Mouse (Mus musculus): ENCODE measurements at regions not wholly inside any gene's neighbourhood (a gene's known extent, or its start where the extent isn't known, plus 50 kb on each side); places are given as distances from the start of the nearest gene placed in this dataset.

DNA sequence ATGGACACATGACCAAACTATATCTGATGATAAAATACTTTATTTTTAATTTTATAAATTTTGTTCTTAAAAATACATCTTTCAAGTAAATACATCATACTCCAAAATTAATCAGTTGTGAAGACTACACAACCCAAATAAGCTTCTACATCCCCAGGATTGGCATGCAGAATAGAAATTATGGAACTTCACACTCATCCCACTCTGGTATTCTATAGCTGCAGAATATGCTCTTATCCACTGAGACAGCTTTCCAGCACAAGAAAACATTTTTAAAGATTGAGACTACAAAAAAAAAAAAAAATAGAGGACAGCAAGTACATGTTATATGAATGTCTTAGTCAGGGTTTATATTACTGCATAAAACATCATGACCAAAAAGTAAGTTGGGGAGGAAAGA lies 94.4 kb downstream of the Gm11232 start:
- Histone ChIP-seq H3K27me3 (ENCODE audit: control insufficient read depth) (no peaks in the 10 kb centered on the region), H3K4me3 (replicated peaks) (no peak overlapping the region), H3K36me3 (ENCODE audit: control insufficient read depth) (no peaks in the 10 kb centered on the region), H3K9me3 (ENCODE audit: control insufficient read depth, low read length) (no peaks in the 10 kb centered on the region), H3K4me1 (ENCODE audit: control insufficient read depth) (no peaks in the 10 kb centered on the region)
- no peak for TF ChIP-seq TAL1 (IDR thresholded peaks at IDR 0.05; ENCODE audit: low read length)
- no peak for TF ChIP-seq GATA1 (IDR thresholded peaks at IDR 0.05; ENCODE audit: low read length)

DNA sequence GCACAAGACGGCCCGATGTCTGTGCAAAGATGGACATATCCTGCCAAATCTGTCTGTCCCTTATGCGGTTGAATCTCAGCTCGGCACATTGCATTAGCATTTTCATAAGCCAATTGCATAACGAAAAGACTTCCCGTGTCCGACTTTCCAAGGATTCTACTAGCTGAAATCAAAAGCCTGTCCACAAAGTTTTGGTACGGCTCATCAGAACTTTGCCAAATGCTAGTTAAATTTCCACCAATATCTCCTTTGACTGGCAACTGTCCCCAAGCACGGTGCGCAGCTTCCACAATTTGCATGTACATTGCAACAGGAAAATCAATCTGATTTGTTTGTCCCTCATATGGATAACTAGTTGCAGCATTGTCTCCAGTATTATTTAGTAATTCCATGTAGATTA lies 117.2 kb downstream of the Gm11232 start:
- no peaks in the 10 kb centered on the region for H3K36me3 ChIP-seq (ENCODE audit: control insufficient read depth)
- peaks cover 15% of the 10 kb centered on the region for H3K9me3 ChIP-seq (ENCODE audit: control insufficient read depth, low read length)
- TF ChIP-seq TAL1 (IDR thresholded peaks at IDR 0.05; ENCODE audit: low read length): no peak
- no peak for TF ChIP-seq GATA1 (IDR thresholded peaks at IDR 0.05; ENCODE audit: low read length)
- no peak overlapping the region for H3K4me3 ChIP-seq (replicated peaks)
- no peaks in the 10 kb centered on the region for H3K27me3 ChIP-seq (ENCODE audit: control insufficient read depth)
- no peaks in the 10 kb centered on the region for H3K4me1 ChIP-seq (ENCODE audit: control insufficient read depth)

DNA sequence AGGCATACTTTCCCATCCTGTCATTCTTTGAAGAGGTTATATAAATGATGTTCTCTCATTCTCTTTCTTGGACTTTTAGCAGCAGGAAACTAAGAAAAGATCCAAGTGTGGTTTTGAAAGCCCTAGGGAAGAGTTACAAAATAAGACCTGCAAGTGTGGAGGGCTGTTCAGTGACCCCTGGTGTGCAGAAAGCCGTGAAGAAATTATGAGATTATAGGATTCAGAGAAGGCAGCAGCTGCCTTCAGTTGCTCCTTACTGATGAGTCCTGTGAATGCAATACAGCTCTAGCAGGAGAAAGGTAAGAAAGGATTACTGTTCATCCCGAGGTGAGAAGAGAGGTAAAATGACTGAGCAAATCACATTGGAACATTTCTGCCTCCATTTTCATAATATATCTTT lies 130.7 kb downstream of the Gm11232 start:
- H3K36me3 ChIP-seq (ENCODE audit: control insufficient read depth): no peaks in the 10 kb centered on the region
- H3K4me1 ChIP-seq (ENCODE audit: control insufficient read depth): no peaks in the 10 kb centered on the region
- H3K4me3 ChIP-seq (replicated peaks): no peak overlapping the region
- no peaks in the 10 kb centered on the region for H3K27me3 ChIP-seq (ENCODE audit: control insufficient read depth)
- H3K9me3 ChIP-seq (ENCODE audit: control insufficient read depth, low read length): 0 out of 2 replicates have a peak, but pooled peaks cover 2% of the 10 kb centered on the region
- TF ChIP-seq TAL1 (IDR thresholded peaks at IDR 0.05; ENCODE audit: low read length) (no peak), GATA1 (IDR thresholded peaks at IDR 0.05; ENCODE audit: low read length) (no peak)

DNA sequence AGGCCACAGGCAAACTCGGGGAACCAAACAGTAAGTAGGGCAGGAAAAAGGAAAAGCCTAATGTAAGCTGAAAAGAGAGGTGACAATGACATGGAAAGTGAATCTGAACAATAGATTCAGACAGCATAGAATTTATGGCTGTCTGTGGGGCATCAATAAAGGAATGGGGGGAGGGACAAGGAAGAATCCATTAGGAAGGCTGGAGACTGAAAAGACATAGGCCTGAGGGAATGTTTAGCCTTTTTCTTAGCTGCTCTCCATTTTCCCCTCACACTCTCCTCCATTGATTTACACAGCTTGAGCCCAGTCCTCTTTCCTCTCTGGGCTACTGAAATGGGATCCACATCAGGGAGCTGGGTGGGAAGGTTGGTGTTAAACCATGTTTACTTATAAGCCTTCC lies 131.1 kb downstream of the Gm11232 start:
- Histone ChIP-seq H3K27me3 (ENCODE audit: control insufficient read depth) (no peaks in the 10 kb centered on the region), H3K4me3 (replicated peaks) (no peak overlapping the region), H3K36me3 (ENCODE audit: control insufficient read depth) (no peaks in the 10 kb centered on the region), H3K9me3 (ENCODE audit: control insufficient read depth, low read length) (0 out of 2 replicates have a peak, but pooled peaks cover 2% of the 10 kb centered on the region), H3K4me1 (ENCODE audit: control insufficient read depth) (no peaks in the 10 kb centered on the region)
- TF ChIP-seq GATA1 (IDR thresholded peaks at IDR 0.05; ENCODE audit: low read length) (no peak), TAL1 (IDR thresholded peaks at IDR 0.05; ENCODE audit: low read length) (no peak)

DNA sequence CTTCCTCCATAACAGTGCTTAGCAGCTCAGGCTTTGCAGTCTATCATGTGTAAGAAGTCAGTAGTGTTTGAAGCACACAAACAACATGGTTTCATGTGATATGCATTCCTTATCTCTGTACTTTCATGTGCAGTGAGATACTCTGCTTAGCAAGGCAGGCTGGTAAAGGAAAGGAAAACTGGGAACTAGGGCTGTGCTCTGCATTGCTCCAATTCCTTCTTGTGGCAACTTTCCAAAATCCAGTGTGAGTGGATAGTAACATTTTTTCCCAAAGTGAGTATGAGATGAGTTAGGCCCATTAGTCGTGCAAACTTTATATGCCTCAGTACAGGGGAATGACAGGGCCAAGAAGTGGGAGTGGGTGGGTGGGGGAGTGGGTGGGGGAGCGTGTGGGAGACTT lies 133.0 kb downstream of the Gm11232 start:
- Histone ChIP-seq H3K9me3 (ENCODE audit: control insufficient read depth, low read length) (0 out of 2 replicates have a peak, but pooled peaks cover 2% of the 10 kb centered on the region), H3K27me3 (ENCODE audit: control insufficient read depth) (no peaks in the 10 kb centered on the region), H3K4me1 (ENCODE audit: control insufficient read depth) (no peaks in the 10 kb centered on the region), H3K4me3 (replicated peaks) (no peak overlapping the region), H3K36me3 (ENCODE audit: control insufficient read depth) (no peaks in the 10 kb centered on the region)
- no peak for TF ChIP-seq GATA1 (IDR thresholded peaks at IDR 0.05; ENCODE audit: low read length)
- no peak for TF ChIP-seq TAL1 (IDR thresholded peaks at IDR 0.05; ENCODE audit: low read length)

DNA sequence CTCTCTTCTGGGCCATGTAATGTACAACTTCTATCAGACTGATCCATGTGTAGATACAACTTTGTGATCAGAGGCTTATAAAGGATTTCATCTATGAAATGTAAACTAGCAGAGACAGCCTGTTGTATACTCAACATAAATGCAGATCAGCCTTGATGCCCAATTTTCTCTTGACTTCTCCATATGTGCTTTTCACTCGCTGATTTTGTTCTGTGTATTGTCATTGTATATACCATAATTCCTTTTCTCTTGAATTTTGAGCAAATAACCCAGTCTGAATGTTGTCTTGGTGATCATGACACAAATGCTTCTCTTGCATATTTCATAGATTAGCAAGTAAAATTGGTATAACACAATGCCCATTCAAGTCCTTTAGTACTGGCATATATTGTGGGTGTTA lies 144.0 kb downstream of the Gm11232 start:
- TF ChIP-seq GATA1 (IDR thresholded peaks at IDR 0.05; ENCODE audit: low read length): no peak
- no peak for TF ChIP-seq TAL1 (IDR thresholded peaks at IDR 0.05; ENCODE audit: low read length)
- Histone ChIP-seq H3K9me3 (ENCODE audit: control insufficient read depth, low read length) (peaks cover 5% of the 10 kb centered on the region), H3K36me3 (ENCODE audit: control insufficient read depth) (no peaks in the 10 kb centered on the region), H3K27me3 (ENCODE audit: control insufficient read depth) (no peaks in the 10 kb centered on the region), H3K4me3 (replicated peaks) (no peak overlapping the region), H3K4me1 (ENCODE audit: control insufficient read depth) (no peaks in the 10 kb centered on the region)

DNA sequence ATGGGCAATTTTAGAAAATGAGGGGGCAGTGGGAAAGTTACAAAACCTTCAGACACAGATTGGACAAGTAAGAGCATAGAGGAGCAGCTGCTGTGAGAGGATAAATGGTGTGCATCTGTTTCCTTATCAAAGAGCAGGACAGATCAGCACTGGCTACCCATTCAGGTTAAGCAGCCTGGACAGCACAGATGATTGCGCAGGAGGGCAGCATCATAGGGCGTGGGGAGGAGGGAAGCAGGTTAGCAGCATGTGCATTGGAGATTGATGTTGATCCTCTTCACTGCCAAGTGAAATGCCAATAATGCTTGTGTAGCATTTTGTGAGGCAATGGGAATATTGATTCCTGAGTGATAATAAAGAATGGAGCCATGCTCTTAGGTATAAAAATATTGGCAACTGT lies 171.9 kb downstream of the Gm11232 start:
- no peak for TF ChIP-seq TAL1 (IDR thresholded peaks at IDR 0.05; ENCODE audit: low read length)
- no peak for TF ChIP-seq GATA1 (IDR thresholded peaks at IDR 0.05; ENCODE audit: low read length)
- no peaks in the 10 kb centered on the region for H3K4me1 ChIP-seq (ENCODE audit: control insufficient read depth)
- no peak overlapping the region for H3K4me3 ChIP-seq (replicated peaks)
- H3K9me3 ChIP-seq (ENCODE audit: control insufficient read depth, low read length): no peaks in the 10 kb centered on the region; the same call in 1 of the 2 replicates
- H3K36me3 ChIP-seq (ENCODE audit: control insufficient read depth): no peaks in the 10 kb centered on the region
- no peaks in the 10 kb centered on the region for H3K27me3 ChIP-seq (ENCODE audit: control insufficient read depth)

DNA sequence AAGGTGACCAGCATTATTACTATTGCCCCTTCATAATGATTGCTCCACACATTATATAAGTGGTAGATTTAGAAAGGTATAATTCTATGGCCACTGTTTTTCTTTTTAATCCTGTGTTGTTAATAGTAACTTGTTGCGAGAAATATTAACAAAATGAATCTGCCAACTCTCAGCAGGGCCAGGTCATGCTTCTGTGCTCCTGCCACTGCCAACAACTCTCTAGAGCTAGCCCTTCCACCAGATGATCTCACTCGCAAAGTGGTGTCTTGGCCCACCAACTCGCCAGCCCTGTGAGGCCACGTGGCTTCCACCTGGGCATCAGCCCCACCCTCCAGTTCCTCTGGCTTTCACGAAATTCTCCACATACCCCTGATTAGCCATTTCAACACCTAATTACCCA lies 197.1 kb downstream of the Gm11232 start:
- Histone ChIP-seq H3K27me3 (ENCODE audit: control insufficient read depth) (no peaks in the 10 kb centered on the region), H3K9me3 (ENCODE audit: control insufficient read depth, low read length) (no peaks in the 10 kb centered on the region), H3K36me3 (ENCODE audit: control insufficient read depth) (no peaks in the 10 kb centered on the region), H3K4me3 (replicated peaks) (no peak overlapping the region), H3K4me1 (ENCODE audit: control insufficient read depth) (no peaks in the 10 kb centered on the region)
- no peak for TF ChIP-seq TAL1 (IDR thresholded peaks at IDR 0.05; ENCODE audit: low read length)
- TF ChIP-seq GATA1 (IDR thresholded peaks at IDR 0.05; ENCODE audit: low read length): no peak

DNA sequence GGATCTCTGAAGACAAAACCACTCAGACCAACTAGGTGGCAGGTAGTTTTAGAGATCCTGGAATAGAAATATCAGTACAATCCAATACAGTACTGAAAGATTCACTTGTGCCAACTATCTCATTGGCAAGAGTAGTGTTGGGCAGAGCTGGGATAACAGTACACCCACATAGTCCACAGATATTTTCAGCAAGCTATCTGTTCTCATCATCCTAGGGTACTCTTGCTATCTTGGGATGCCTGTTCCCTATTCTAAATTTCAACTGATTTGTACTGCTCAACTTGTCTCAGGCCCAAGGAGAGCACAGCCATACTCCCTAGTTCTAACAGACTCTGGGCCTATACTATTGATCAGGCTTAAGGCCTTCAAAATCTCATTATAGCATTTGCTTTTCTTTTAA lies 218.6 kb downstream of the Gm11232 start:
- H3K4me1 ChIP-seq (ENCODE audit: control insufficient read depth): no peaks in the 10 kb centered on the region
- H3K36me3 ChIP-seq (ENCODE audit: control insufficient read depth): no peaks in the 10 kb centered on the region
- H3K27me3 ChIP-seq (ENCODE audit: control insufficient read depth): no peaks in the 10 kb centered on the region
- no peak for TF ChIP-seq TAL1 (IDR thresholded peaks at IDR 0.05; ENCODE audit: low read length)
- no peak for TF ChIP-seq GATA1 (IDR thresholded peaks at IDR 0.05; ENCODE audit: low read length)
- no peak overlapping the region for H3K4me3 ChIP-seq (replicated peaks)
- no peaks in the 10 kb centered on the region for H3K9me3 ChIP-seq (ENCODE audit: control insufficient read depth, low read length)

DNA sequence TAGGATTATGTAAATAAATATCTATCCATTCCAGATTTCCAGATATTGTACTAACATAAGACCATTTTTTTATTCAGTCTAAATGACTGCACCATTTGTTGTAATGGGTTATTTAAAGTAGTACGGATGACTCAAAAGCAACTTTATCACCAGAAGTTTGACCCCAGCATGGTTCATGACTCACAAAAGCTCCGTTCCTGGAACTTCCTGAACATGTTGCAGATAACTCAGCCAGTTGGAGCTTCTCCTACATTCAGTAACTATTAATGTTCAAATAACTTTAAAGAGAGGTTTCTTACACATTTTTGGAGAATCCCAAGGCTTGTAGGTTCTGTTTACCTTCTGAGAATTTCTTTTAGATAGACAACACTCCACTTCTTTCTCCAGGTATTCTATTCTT lies 219.8 kb downstream of the Gm11232 start:
- Histone ChIP-seq H3K36me3 (ENCODE audit: control insufficient read depth) (no peaks in the 10 kb centered on the region), H3K27me3 (ENCODE audit: control insufficient read depth) (no peaks in the 10 kb centered on the region), H3K4me1 (ENCODE audit: control insufficient read depth) (no peaks in the 10 kb centered on the region), H3K4me3 (replicated peaks) (no peak overlapping the region), H3K9me3 (ENCODE audit: control insufficient read depth, low read length) (no peaks in the 10 kb centered on the region)
- TF ChIP-seq TAL1 (IDR thresholded peaks at IDR 0.05; ENCODE audit: low read length) (no peak), GATA1 (IDR thresholded peaks at IDR 0.05; ENCODE audit: low read length) (no peak)
